Mouse (Mus musculus) fat pad, adult 2 months (tissue): ENCODE measurements around the gene Rapgefl1.

ENCODE experiments used
- DNase-seq: peaks from one replicate; pipeline ENCODE4 v3.0.0-alpha.2; 2011; ENCODE audit warnings: low read depth, low spot score; ENCODE audit errors: extremely low read depth

The Rapgefl1 gene

GRCm38 (mm10) chr11:98858759-98859731 is 22.5 kb downstream of the Rapgefl1 start:
- DNase-seq = no peak

GRCm38 (mm10) chr11:98863028-98863750 is 26.6 kb downstream of the Rapgefl1 start, which contains the start of gene Wipf2:
Gene Wipf2 (plus strand): TSS chr11:98863638.
- no peak for DNase-seq

- DNase-seq = no peak
Observed at GRCm38 (mm10) chr11:98863751-98864429, 27.3 kb downstream of the Rapgefl1 start.

DNA sequence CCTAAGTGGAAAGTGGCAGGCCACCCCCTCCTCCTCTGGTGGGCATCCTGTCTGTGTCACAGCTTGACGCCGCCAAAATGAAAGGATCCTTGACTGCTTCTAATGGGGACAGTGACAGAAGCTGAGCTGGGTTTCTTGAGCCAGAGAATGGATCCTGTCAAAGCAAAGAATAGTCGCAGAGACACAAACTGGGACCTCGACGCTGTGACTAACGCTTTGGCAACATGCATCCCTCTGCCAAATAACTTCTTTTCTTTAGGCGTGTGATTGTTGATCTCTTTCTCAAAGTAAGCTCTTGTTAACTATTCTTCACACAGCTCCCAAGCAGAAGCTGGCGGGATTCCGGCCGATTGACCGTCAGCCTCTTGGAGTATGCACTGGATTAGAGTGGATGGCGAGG is 30.7 kb downstream of the Rapgefl1 start:
- no peak for DNase-seq

DNA sequence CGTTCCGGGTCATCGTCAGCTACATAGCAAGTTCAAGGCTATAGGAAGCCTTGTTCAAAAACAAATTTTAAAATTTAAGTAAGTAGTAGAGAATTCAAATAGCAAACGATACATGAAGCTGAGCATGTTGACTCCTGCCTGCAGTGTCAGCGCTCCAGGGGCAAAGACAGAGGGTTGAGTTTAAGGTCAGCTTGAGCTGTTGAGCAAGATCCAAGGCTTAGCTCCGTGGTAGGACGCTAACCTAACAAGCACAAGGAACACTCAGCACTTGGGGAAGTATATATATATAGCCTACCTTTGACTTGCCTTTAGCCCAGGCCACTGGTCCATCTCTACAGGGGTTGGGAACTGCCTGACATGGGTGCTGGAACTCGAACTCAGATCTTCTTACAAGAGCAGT is 33.3 kb downstream of the Rapgefl1 start:
- DNase-seq = peak; percentile 82

DNA sequence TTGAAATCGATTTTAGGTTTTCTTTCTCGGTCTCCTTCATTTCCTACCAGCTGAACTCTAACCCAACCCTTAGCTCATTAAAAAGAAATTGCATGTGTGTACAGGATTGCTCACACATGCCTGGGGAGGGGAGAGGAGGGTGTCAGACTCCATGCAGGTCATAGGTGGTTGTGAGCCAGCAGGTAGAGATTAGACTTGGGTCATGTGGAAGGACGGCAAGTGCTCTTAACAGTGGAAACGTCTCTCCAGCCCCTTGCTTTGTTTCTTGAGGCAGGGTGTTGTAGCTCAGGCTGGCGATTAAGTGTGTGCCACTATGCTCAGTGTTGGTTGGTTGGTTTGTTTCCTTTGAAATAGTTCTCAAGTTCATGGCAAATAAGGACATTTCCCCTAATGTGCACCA is 34.2 kb downstream of the Rapgefl1 start:
- DNase-seq = no peak

- no peak for DNase-seq
Observed at GRCm38 (mm10) chr11:98871416-98871815, 34.8 kb downstream of the Rapgefl1 start.

GRCm38 (mm10) chr11:98872040-98872439 is 35.5 kb downstream of the Rapgefl1 start:
- no peak for DNase-seq

GRCm38 (mm10) chr11:98873900-98874299 is 37.3 kb downstream of the Rapgefl1 start:
- DNase-seq = no peak

GRCm38 (mm10) chr11:98877001-98877400 is 40.4 kb downstream of the Rapgefl1 start:
- no peak for DNase-seq

GRCm38 (mm10) chr11:98887703-98888102 is 51.1 kb downstream of the Rapgefl1 start:
- no peak for DNase-seq

DNA sequence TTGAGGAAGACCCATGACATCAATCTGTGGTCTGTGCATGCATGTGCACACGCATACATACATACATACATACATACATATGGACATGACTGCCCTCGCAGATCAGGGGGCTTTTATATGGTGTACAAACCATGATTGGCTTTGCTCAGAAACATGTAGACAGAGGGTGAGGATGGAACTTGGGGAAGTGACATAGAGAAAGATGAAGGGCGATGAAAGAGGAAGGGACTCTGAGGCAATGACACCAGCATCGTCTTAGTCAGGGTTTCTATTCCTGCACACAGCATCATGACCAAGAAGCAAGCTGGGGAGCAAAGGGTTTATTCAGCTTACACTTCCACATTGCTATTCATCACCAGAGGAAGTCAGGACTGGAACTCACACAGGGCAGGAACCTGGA is 52.5 kb downstream of the Rapgefl1 start:
- no peak for DNase-seq

DNA sequence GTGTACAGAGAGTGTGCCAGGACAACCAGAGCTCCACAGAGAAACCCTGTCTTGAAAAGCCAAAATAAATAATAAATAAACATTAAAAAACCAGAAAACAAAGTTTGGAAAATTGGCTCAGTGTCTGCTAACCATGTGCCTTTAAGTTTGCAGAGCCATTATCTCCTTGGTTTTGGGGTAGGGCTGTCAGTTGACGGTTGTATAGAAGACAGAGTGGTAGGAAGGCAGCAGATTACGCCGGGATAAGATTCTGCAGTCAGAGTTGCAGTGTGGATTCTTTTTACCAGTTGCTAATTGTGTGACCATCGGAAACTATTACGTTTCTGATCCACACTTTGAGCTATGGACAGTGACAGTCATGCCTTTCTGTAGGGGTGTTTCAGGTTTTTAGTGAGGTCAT is 53.4 kb downstream of the Rapgefl1 start:
- DNase-seq = no peak

- DNase-seq = no peak
Observed at GRCm38 (mm10) chr11:98892426-98892825, 55.8 kb downstream of the Rapgefl1 start.

DNA sequence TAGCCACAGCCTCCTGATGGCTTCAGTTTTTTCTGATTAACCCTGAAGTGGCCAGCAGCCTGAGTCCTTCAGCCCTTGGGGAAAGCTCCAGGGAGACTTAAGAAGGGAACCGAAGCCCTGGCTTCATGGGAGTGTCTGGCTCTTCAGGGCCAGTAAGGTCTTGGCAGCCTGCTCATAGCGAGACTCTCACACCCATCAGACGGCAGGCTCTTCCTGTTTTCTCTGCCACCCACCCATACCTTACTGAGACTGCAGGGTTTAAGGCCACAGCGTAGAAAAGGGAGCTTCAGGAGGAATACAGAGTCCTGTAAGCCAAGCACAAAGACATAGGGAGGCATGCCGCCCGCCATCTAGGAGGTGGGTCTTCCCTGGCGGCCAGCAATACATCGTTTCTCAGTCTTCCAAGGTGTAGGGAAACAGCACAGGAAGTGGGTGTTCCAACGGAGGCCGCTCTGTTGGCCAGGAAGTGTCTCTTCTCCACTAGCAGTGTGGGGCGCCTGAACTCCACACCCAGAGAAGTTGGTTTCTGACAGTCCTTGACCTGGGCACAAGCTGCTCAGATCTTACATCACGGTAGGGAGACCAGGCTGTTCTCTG is 64.0 kb downstream of the Rapgefl1 start:
- DNase-seq = no peak

GRCm38 (mm10) chr11:98902621-98903245 is 66.1 kb downstream of the Rapgefl1 start:
- no peak for DNase-seq
